Mouse (Mus musculus): ENCODE results near the gene Slc25a18. TPM values are rescaled to one million over a fixed set of nuclear protein-coding genes. Genes with fewer than 3 reads are reported as not detected.

Gene Slc25a18
- total and polyA plus RNA-seq, 2 experiments from 2014 or later, result 35.8 to 73.9 TPM

GRCm38 (mm10) chr6:120776286-120776685 is 2.9 kb downstream of the Slc25a18 start:
- DNase-seq (ENCODE audit: low spot score), result no peak
- 0 out of 2 replicates have a peak overlapping the region, but pooled peaks have one; percentile 1 for H3K27ac ChIP-seq (ENCODE audit: low read depth, low read length)
- no peaks in the 10 kb centered on the region for H3K27me3 ChIP-seq (ENCODE audit: insufficient read depth, low read length)
- H3K4me3 ChIP-seq (ENCODE audit: low read depth, low read length), result no peak overlapping the region
- H3K9me3 ChIP-seq (ENCODE audit: low read length), result no peaks in the 10 kb centered on the region
- no peak for TF ChIP-seq CTCF (IDR thresholded peaks at IDR 0.05)
- 86% methylated on average over 3 of the region's 3 CpGs for WGBS
- no peak for ATAC-seq (ENCODE audit: low FRiP score)
- H3K4me1 ChIP-seq (ENCODE audit: insufficient read depth, low read length), result peaks cover 4% of the 10 kb centered on the region
- H3K4me2 ChIP-seq (ENCODE audit: low read depth, low read length, poor library complexity, severe bottlenecking), result no peak overlapping the region
- H3K9ac ChIP-seq (replicated peaks; ENCODE audit: low read length, poor library complexity, severe bottlenecking), result no peak overlapping the region
- no peaks in the 10 kb centered on the region for H3K36me3 ChIP-seq (ENCODE audit: insufficient read depth, low read length)

GRCm38 (mm10) chr6:120777533-120777932 is 4.2 kb downstream of the Slc25a18 start:
- TF ChIP-seq CTCF (IDR thresholded peaks at IDR 0.05), result no peak
- no peak overlapping the region for H3K4me2 ChIP-seq (ENCODE audit: low read depth, low read length, poor library complexity, severe bottlenecking)
- H3K4me1 ChIP-seq (ENCODE audit: insufficient read depth, low read length), result peaks cover 4% of the 10 kb centered on the region
- no peaks in the 10 kb centered on the region for H3K36me3 ChIP-seq (ENCODE audit: insufficient read depth, low read length)
- H3K27ac ChIP-seq (ENCODE audit: low read depth, low read length), result no peak overlapping the region
- H3K4me3 ChIP-seq (ENCODE audit: low read depth, low read length), result no peak overlapping the region
- 90% methylated on average over 9 of the region's 9 CpGs for WGBS
- ATAC-seq (ENCODE audit: low FRiP score), result no peak
- no peak overlapping the region for H3K9ac ChIP-seq (replicated peaks; ENCODE audit: low read length, poor library complexity, severe bottlenecking)
- H3K9me3 ChIP-seq (ENCODE audit: low read length), result no peaks in the 10 kb centered on the region
- no peaks in the 10 kb centered on the region for H3K27me3 ChIP-seq (ENCODE audit: insufficient read depth, low read length)
- DNase-seq (ENCODE audit: low spot score), result no peak

- no peak for ATAC-seq (ENCODE audit: low FRiP score)
- Histone ChIP-seq H3K9ac (replicated peaks; ENCODE audit: low read length, poor library complexity, severe bottlenecking) (no peak overlapping the region), H3K27me3 (ENCODE audit: insufficient read depth, low read length) (no peaks in the 10 kb centered on the region), H3K4me1 (ENCODE audit: insufficient read depth, low read length) (peaks cover 1% of the 10 kb centered on the region), H3K4me2 (ENCODE audit: low read depth, low read length, poor library complexity, severe bottlenecking) (no peak overlapping the region), H3K36me3 (ENCODE audit: insufficient read depth, low read length) (no peaks in the 10 kb centered on the region), H3K9me3 (ENCODE audit: low read length) (no peaks in the 10 kb centered on the region), H3K27ac (ENCODE audit: low read depth, low read length) (no peak overlapping the region), H3K4me3 (ENCODE audit: low read depth, low read length) (no peak overlapping the region)
- 64% methylated on average over 3 of the region's 3 CpGs for WGBS
- TF ChIP-seq CTCF (IDR thresholded peaks at IDR 0.05), result no peak
- DNase-seq (ENCODE audit: low spot score), result no peak
These were observed 4.8 kb downstream of the Slc25a18 start for GRCm38 (mm10) chr6:120778226-120778625.

- no peak for TF ChIP-seq CTCF (IDR thresholded peaks at IDR 0.05)
- Histone ChIP-seq H3K4me3 (ENCODE audit: low read depth, low read length) (no peak overlapping the region), H3K4me1 (ENCODE audit: insufficient read depth, low read length) (no peaks in the 10 kb centered on the region), H3K9ac (replicated peaks; ENCODE audit: low read length, poor library complexity, severe bottlenecking) (no peak overlapping the region), H3K27ac (ENCODE audit: low read depth, low read length) (no peak overlapping the region), H3K27me3 (ENCODE audit: insufficient read depth, low read length) (no peaks in the 10 kb centered on the region), H3K36me3 (ENCODE audit: insufficient read depth, low read length) (no peaks in the 10 kb centered on the region), H3K9me3 (ENCODE audit: low read length) (no peaks in the 10 kb centered on the region), H3K4me2 (ENCODE audit: low read depth, low read length, poor library complexity, severe bottlenecking) (no peak overlapping the region)
- ATAC-seq (ENCODE audit: low FRiP score) (no peak), DNase-seq (ENCODE audit: low spot score) (no peak)
- WGBS, result 84% methylated on average over 2 of the region's 2 CpGs
These were observed 9.6 kb downstream of the Slc25a18 start for GRCm38 (mm10) chr6:120782948-120783347.

GRCm38 (mm10) chr6:120784351-120784750 is 11.0 kb downstream of the Slc25a18 start:
- H3K4me3 ChIP-seq (ENCODE audit: low read depth, low read length), result no peak overlapping the region
- H3K27ac ChIP-seq (ENCODE audit: low read depth, low read length), result no peak overlapping the region
- no peaks in the 10 kb centered on the region for H3K36me3 ChIP-seq (ENCODE audit: insufficient read depth, low read length)
- 46% methylated on average over 7 of the region's 7 CpGs for WGBS
- H3K27me3 ChIP-seq (ENCODE audit: insufficient read depth, low read length), result no peaks in the 10 kb centered on the region
- H3K4me1 ChIP-seq (ENCODE audit: insufficient read depth, low read length), result no peaks in the 10 kb centered on the region
- H3K9me3 ChIP-seq (ENCODE audit: low read length), result no peaks in the 10 kb centered on the region
- ATAC-seq (ENCODE audit: low FRiP score) (no peak), DNase-seq (ENCODE audit: low spot score) (no peak)
- no peak overlapping the region for H3K9ac ChIP-seq (replicated peaks; ENCODE audit: low read length, poor library complexity, severe bottlenecking)
- no peak for TF ChIP-seq CTCF (IDR thresholded peaks at IDR 0.05)
- no peak overlapping the region for H3K4me2 ChIP-seq (ENCODE audit: low read depth, low read length, poor library complexity, severe bottlenecking)

- Histone ChIP-seq H3K36me3 (ENCODE audit: insufficient read depth, low read length) (0 out of 2 replicates have a peak, but pooled peaks cover 11% of the 10 kb centered on the region), H3K4me1 (ENCODE audit: insufficient read depth, low read length) (no peaks in the 10 kb centered on the region), H3K9ac (replicated peaks; ENCODE audit: low read length, poor library complexity, severe bottlenecking) (no peak overlapping the region), H3K27ac (ENCODE audit: low read depth, low read length) (no peak overlapping the region), H3K4me3 (ENCODE audit: low read depth, low read length) (no peak overlapping the region), H3K4me2 (ENCODE audit: low read depth, low read length, poor library complexity, severe bottlenecking) (no peak overlapping the region), H3K9me3 (ENCODE audit: low read length) (no peaks in the 10 kb centered on the region), H3K27me3 (ENCODE audit: insufficient read depth, low read length) (no peaks in the 10 kb centered on the region)
- TF ChIP-seq CTCF (IDR thresholded peaks at IDR 0.05), result no peak
- 0 out of 2 replicates have a peak, but pooled peaks have one; percentile 2 for ATAC-seq (ENCODE audit: low FRiP score)
- 74% methylated on average over 5 of the region's 5 CpGs for WGBS
- no peak for DNase-seq (ENCODE audit: low spot score)
These were observed 14.8 kb downstream of the Slc25a18 start for GRCm38 (mm10) chr6:120788068-120788607.
